Mouse (Mus musculus) spleen, postnatal 14 days (tissue): ENCODE results near the gene Arhgef33.
"Not testable (repeated sequence)": the region's sequence is repeated elsewhere in the genome, so short reads cannot be mapped to it uniquely, and the experiment has no call there.

Experiments used
- DNase-seq, 2 experiments: peaks; one replicate each; pipeline ENCODE4 v3.0.0; 2021 to 2022; ENCODE audit warnings: low spot score in 2 of 2

The Arhgef33 gene

GRCm38 (mm10) chr17:80307251-80307650 lies at the start of gene Arhgef33:
Gene Arhgef33, plus strand, starts transcription at chr17:80307407.
- DNase-seq: no peak

- DNase-seq: no peak
Measured at GRCm38 (mm10) chr17:80267065-80267464, 40.1 kb upstream of the Arhgef33 start.

- no peak for DNase-seq
Measured at GRCm38 (mm10) chr17:80268151-80268550, 39.1 kb upstream of the Arhgef33 start.

GRCm38 (mm10) chr17:80270622-80271021 lies 36.6 kb upstream of the Arhgef33 start:
- DNase-seq: not testable (repeated sequence)

- no peak for DNase-seq
Measured at GRCm38 (mm10) chr17:80278255-80278654, 29.0 kb upstream of the Arhgef33 start.

- no peak for DNase-seq
Measured at GRCm38 (mm10) chr17:80279340-80280070, 27.7 kb upstream of the Arhgef33 start.

GRCm38 (mm10) chr17:80284446-80284845 lies 22.8 kb upstream of the Arhgef33 start:
- no peak for DNase-seq

GRCm38 (mm10) chr17:80288012-80288411 lies 19.2 kb upstream of the Arhgef33 start:
- no peak for DNase-seq

GRCm38 (mm10) chr17:80289280-80290073 lies 17.7 kb upstream of the Arhgef33 start:
- DNase-seq: no peak

- DNase-seq: peak; percentile 92 to 94
Measured at GRCm38 (mm10) chr17:80290074-80290657, 17.0 kb upstream of the Arhgef33 start, which contains the start of the genes Morn2 and Dhx57. Gene Morn2, plus strand, starts transcription at chr17:80290203. Gene Dhx57, minus strand, starts transcription at chr17:80290476.

- DNase-seq: no peak
Measured at GRCm38 (mm10) chr17:80291148-80291547, 16.1 kb upstream of the Arhgef33 start.

GRCm38 (mm10) chr17:80295258-80295657 lies 11.9 kb upstream of the Arhgef33 start:
- no peak for DNase-seq

GRCm38 (mm10) chr17:80298844-80299243 lies 8.4 kb upstream of the Arhgef33 start:
- DNase-seq: no peak

GRCm38 (mm10) chr17:80311761-80312160 lies 4.6 kb downstream of the Arhgef33 start:
- no peak for DNase-seq

GRCm38 (mm10) chr17:80312405-80312804 lies 5.2 kb downstream of the Arhgef33 start:
- no peak for DNase-seq

- no peak for DNase-seq
Measured at GRCm38 (mm10) chr17:80322228-80322627, 15.0 kb downstream of the Arhgef33 start.

GRCm38 (mm10) chr17:80323015-80323414 lies 15.8 kb downstream of the Arhgef33 start:
- DNase-seq: no peak

- no peak for DNase-seq
Measured at GRCm38 (mm10) chr17:80323658-80324057, 16.5 kb downstream of the Arhgef33 start.

GRCm38 (mm10) chr17:80324521-80324920 lies 17.3 kb downstream of the Arhgef33 start:
- no peak for DNase-seq

- no peak for DNase-seq
Measured at GRCm38 (mm10) chr17:80325456-80325855, 18.2 kb downstream of the Arhgef33 start.

GRCm38 (mm10) chr17:80326431-80326830 lies 19.2 kb downstream of the Arhgef33 start:
- no peak for DNase-seq

GRCm38 (mm10) chr17:80332386-80332785 lies 25.2 kb downstream of the Arhgef33 start:
- DNase-seq: no peak
